Mouse (Mus musculus): Measurements from ENCODE around the gene Aldh2. TPM values are rescaled to one million over a fixed set of nuclear protein-coding genes. Genes with fewer than 3 reads are reported as not detected.

The Aldh2 gene
- polyA plus RNA-seq, 1 experiment from 2014 or later, result 181 TPM

GRCm38 (mm10) chr5:121545793-121546529 is 47.7 kb downstream of the Aldh2 start, which contains the start of gene Mapkapk5:
Gene Mapkapk5, minus strand, starts transcription at chr5:121545905.
- H3K27me3 ChIP-seq, result no peaks in the 10 kb centered on the region
- H3K4me1 ChIP-seq (replicated peaks), result peaks cover 56% of the 10 kb centered on the region
- H3K36me3 ChIP-seq (replicated peaks), result no peaks in the 10 kb centered on the region
- peak within 1 kb of the TSS; percentile 77 for H3K4me2 ChIP-seq
- peak; percentile 92 for ATAC-seq (ENCODE audit: insufficient read depth)
- H3K4me3 ChIP-seq (replicated peaks), result peak within 1 kb of the TSS; percentile 97
- WGBS (ENCODE audit: insufficient replicate concordance), result 1% methylated on average over 55 of the region's 55 CpGs
- H3K27ac ChIP-seq (replicated peaks), result peak within 1 kb of the TSS; percentile 92
- H3K9ac ChIP-seq, result peak within 1 kb of the TSS; percentile 98
- no peaks in the 10 kb centered on the region for H3K9me3 ChIP-seq (replicated peaks)

- ATAC-seq (ENCODE audit: insufficient read depth), result peak; percentile 78
- peak within 1 kb of the TSS; percentile 92 for H3K27ac ChIP-seq (replicated peaks)
- WGBS (ENCODE audit: insufficient replicate concordance), result under 1% methylated on average over 71 of the region's 97 CpGs
- H3K36me3 ChIP-seq (replicated peaks), result peaks cover 4% of the 10 kb centered on the region
- H3K9me3 ChIP-seq (replicated peaks), result no peaks in the 10 kb centered on the region
- peaks cover 56% of the 10 kb centered on the region for H3K4me1 ChIP-seq (replicated peaks)
- H3K27me3 ChIP-seq, result no peaks in the 10 kb centered on the region
- peak within 1 kb of the TSS; percentile 77 for H3K4me2 ChIP-seq
- peak within 1 kb of the TSS; percentile 98 for H3K9ac ChIP-seq
- peak within 1 kb of the TSS; percentile 97 for H3K4me3 ChIP-seq (replicated peaks)
These were observed 48.5 kb downstream of the Aldh2 start, which contains the start of the genes Adam1a and Gm42878 for GRCm38 (mm10) chr5:121544910-121545792. Gene Adam1a, minus strand, starts transcription at chr5:121545482. Gene Gm42878, minus strand, starts transcription at chr5:121545482.

DNA sequence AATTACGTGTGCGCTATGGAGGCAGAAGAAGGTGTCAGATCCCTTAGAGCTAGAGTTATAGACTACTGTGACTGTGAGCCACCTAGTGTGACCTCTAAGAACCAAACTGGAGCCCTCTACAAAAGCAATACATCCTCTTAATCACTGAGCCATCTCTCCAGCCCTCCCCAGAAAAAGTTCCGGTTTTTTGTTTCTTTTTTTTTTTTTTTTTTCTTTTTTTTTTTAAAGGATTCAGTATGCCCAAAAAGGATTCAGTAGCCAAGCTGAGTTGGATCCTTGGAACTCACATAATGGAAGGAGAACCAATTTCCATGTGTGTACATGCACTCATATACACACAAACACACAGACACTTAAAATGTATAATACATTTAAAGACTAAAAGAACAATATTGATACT is 50.3 kb downstream of the Aldh2 start:
- 57% methylated on average over 3 of the region's 3 CpGs for WGBS (ENCODE audit: insufficient replicate concordance)
- 0 out of 2 replicates have a peak overlapping the region, but pooled peaks have one; percentile 97 for H3K4me3 ChIP-seq (replicated peaks)
- peaks cover 53% of the 10 kb centered on the region for H3K4me1 ChIP-seq (replicated peaks)
- H3K36me3 ChIP-seq (replicated peaks), result peaks cover 21% of the 10 kb centered on the region
- no peaks in the 10 kb centered on the region for H3K9me3 ChIP-seq (replicated peaks)
- H3K27ac ChIP-seq (replicated peaks), result no peak overlapping the region
- H3K27me3 ChIP-seq, result no peaks in the 10 kb centered on the region
- no peak for ATAC-seq (ENCODE audit: insufficient read depth)
- H3K4me2 ChIP-seq, result peak overlapping the region; percentile 77
- H3K9ac ChIP-seq, result peak overlapping the region; percentile 10; the same call in 1 of the 2 replicates

DNA sequence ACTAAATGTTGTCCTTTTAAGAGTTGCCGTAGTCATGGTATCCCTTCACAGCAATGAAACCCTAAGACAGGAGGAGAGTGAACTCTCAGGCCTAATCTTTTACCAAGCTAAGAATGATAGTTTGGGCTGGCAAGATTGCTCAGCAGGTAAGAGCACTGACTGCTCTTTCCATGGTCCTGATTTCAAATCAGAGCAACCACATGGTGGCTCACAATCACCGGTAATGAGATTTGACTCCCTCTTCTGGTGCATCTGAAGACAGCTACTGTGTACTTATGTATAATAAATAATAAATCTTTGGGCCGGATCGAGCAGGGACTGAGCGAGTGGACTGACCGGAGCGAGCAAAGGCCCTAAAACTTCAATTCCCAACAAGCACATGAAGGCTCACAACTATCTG is 52.4 kb downstream of the Aldh2 start:
- peaks cover 45% of the 10 kb centered on the region for H3K4me1 ChIP-seq (replicated peaks)
- WGBS (ENCODE audit: insufficient replicate concordance), result 76% methylated on average over 7 of the region's 7 CpGs
- ATAC-seq (ENCODE audit: insufficient read depth), result no peak

DNA sequence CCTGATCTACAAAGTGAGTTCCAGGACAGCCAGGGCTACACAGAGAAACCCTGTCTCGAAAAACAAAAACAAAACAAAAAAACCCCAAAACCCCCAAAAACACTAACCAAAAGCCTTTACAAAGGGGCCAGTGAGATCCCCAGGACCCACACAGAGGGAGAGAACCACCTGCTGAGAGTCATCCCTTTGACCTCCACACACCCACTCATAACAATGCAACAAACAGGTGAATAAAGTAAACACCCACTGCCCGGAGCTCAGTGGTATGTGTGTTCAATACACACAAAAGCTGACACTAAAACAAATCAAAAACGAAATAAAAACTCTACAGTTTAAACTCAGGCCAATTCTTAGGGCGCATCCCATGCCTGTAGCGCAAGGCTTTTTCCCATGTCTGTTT is 53.6 kb downstream of the Aldh2 start:
- 81% methylated on average over 5 of the region's 5 CpGs for WGBS (ENCODE audit: insufficient replicate concordance)
- H3K4me2 ChIP-seq, result no peak overlapping the region
- no peaks in the 10 kb centered on the region for H3K27me3 ChIP-seq
- no peaks in the 10 kb centered on the region for H3K9me3 ChIP-seq (replicated peaks)
- ATAC-seq (ENCODE audit: insufficient read depth), result no peak
- peaks cover 53% of the 10 kb centered on the region for H3K36me3 ChIP-seq (replicated peaks)
- no peak overlapping the region for H3K27ac ChIP-seq (replicated peaks)
- no peak overlapping the region for H3K4me3 ChIP-seq (replicated peaks)
- H3K4me1 ChIP-seq (replicated peaks), result peaks cover 54% of the 10 kb centered on the region
- no peak overlapping the region for H3K9ac ChIP-seq

More for the DNA sequence above, 52.4 kb downstream of the Aldh2 start:
- H3K27ac ChIP-seq (replicated peaks), result no peak overlapping the region
- H3K9ac ChIP-seq, result no peak overlapping the region
- H3K9me3 ChIP-seq (replicated peaks), result no peaks in the 10 kb centered on the region
- H3K36me3 ChIP-seq (replicated peaks), result peaks cover 42% of the 10 kb centered on the region
- no peak overlapping the region for H3K4me3 ChIP-seq (replicated peaks)
- no peaks in the 10 kb centered on the region for H3K27me3 ChIP-seq
- H3K4me2 ChIP-seq, result no peak overlapping the region

- peaks cover 38% of the 10 kb centered on the region for H3K4me1 ChIP-seq (replicated peaks)
- no peaks in the 10 kb centered on the region for H3K27me3 ChIP-seq
- H3K36me3 ChIP-seq (replicated peaks), result peaks cover 76% of the 10 kb centered on the region
These were observed 56.0 kb downstream of the Aldh2 start for GRCm38 (mm10) chr5:121537588-121537987.

GRCm38 (mm10) chr5:121536921-121537555 is 56.6 kb downstream of the Aldh2 start:
- Histone ChIP-seq H3K36me3 (replicated peaks) (peaks cover 82% of the 10 kb centered on the region), H3K4me2 (no peak overlapping the region), H3K4me3 (replicated peaks) (no peak overlapping the region), H3K4me1 (replicated peaks) (peaks cover 32% of the 10 kb centered on the region), H3K27me3 (no peaks in the 10 kb centered on the region), H3K27ac (replicated peaks) (no peak overlapping the region), H3K9me3 (replicated peaks) (no peaks in the 10 kb centered on the region), H3K9ac (no peak overlapping the region)
- ATAC-seq (ENCODE audit: insufficient read depth), result no peak
- WGBS (ENCODE audit: insufficient replicate concordance), result 65% methylated on average over 7 of the region's 7 CpGs

More at GRCm38 (mm10) chr5:121537588-121537987, 56.0 kb downstream of the Aldh2 start:
- 83% methylated on average over 2 of the region's 2 CpGs for WGBS (ENCODE audit: insufficient replicate concordance)
- no peak overlapping the region for H3K4me3 ChIP-seq (replicated peaks)
- no peaks in the 10 kb centered on the region for H3K9me3 ChIP-seq (replicated peaks)
- no peak for ATAC-seq (ENCODE audit: insufficient read depth)
- H3K4me2 ChIP-seq, result no peak overlapping the region
- no peak overlapping the region for H3K9ac ChIP-seq
- H3K27ac ChIP-seq (replicated peaks), result no peak overlapping the region

- Histone ChIP-seq H3K36me3 (replicated peaks) (peaks cover 95% of the 10 kb centered on the region), H3K27ac (replicated peaks) (peak overlapping the region; percentile 77), H3K9me3 (replicated peaks) (no peaks in the 10 kb centered on the region), H3K27me3 (no peaks in the 10 kb centered on the region), H3K9ac (peak overlapping the region; percentile 36), H3K4me3 (replicated peaks) (peak overlapping the region; percentile 27), H3K4me2 (peak overlapping the region; percentile 58), H3K4me1 (replicated peaks) (peaks cover 31% of the 10 kb centered on the region)
- peak; percentile 90 for ATAC-seq (ENCODE audit: insufficient read depth)
- 31% methylated on average over 3 of the region's 3 CpGs for WGBS (ENCODE audit: insufficient replicate concordance)
These were observed 58.5 kb downstream of the Aldh2 start for GRCm38 (mm10) chr5:121535116-121535515.

DNA sequence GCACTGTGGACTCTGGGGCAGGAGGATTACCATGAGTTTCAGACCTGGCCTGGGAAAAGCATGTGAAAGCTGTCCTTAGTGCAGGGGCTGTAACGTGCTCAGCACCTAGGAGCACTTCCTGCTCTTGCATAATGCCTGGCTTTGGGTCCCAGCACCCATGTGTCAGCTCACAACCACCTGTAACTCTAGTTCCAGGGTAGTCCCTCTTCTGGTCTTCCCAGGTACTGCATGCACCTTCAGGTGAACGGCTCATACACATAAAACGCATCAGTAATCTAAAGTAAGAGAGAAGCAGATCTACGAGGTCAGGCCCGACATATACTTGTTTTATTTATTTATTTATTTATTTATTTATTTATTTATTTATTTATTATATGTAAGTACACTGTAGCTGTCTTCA is 59.1 kb downstream of the Aldh2 start:
- H3K27ac ChIP-seq (replicated peaks), result peak overlapping the region; percentile 38; the same call in 1 of the 2 replicates
- no peak for ATAC-seq (ENCODE audit: insufficient read depth)
- no peak overlapping the region for H3K4me3 ChIP-seq (replicated peaks)
- no peak overlapping the region for H3K9ac ChIP-seq
- H3K36me3 ChIP-seq (replicated peaks), result peaks cover 96% of the 10 kb centered on the region
- peaks cover 31% of the 10 kb centered on the region for H3K4me1 ChIP-seq (replicated peaks)
- no peak overlapping the region for H3K4me2 ChIP-seq
- 69% methylated on average over 5 of the region's 5 CpGs for WGBS (ENCODE audit: insufficient replicate concordance)
- H3K9me3 ChIP-seq (replicated peaks), result no peaks in the 10 kb centered on the region
- no peaks in the 10 kb centered on the region for H3K27me3 ChIP-seq

DNA sequence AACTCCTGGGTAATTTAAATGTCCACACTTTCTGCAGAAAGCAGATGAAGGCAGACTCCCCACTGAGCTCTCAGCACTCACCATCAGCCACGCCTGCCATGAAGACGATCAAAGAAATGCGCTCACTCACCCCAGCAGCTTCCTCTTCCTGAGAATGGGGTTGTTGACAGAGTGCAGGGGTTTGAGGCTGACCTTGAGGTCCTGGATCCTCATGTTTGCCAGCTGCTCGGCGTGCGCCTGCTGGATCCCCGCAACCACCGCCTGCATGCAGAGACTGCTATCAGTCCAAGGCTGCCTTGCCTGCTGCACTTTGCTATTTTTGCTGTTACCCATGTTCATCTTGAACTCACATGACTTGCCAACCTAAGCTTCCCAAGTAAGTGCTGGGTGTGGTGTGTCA is 66.7 kb downstream of the Aldh2 start:
- Histone ChIP-seq H3K4me1 (replicated peaks) (no peaks in the 10 kb centered on the region), H3K9ac (no peak overlapping the region), H3K27me3 (no peaks in the 10 kb centered on the region), H3K27ac (replicated peaks) (no peak overlapping the region), H3K4me3 (replicated peaks) (no peak overlapping the region), H3K36me3 (replicated peaks) (peaks cover 86% of the 10 kb centered on the region), H3K9me3 (replicated peaks) (no peaks in the 10 kb centered on the region), H3K4me2 (no peak overlapping the region)
- 80% methylated on average over 8 of the region's 8 CpGs for WGBS (ENCODE audit: insufficient replicate concordance)
- no peak for ATAC-seq (ENCODE audit: insufficient read depth)

Measured in liver, embryonic 15.5 days (tissue).